Mouse (Mus musculus) liver, embryonic 15.5 days (tissue): ENCODE measurements around the gene Bpifc. TPM values are rescaled to one million over a fixed set of nuclear protein-coding genes. Genes with fewer than 3 reads are reported as not detected.

Experiments used
- ATAC-seq: fragments of 200-750 bp; cut with Nextera tagmentation; 2 replicates; pipeline ENCODE4 v1.8.0; 2017; ENCODE audit warnings: moderate number of reproducible peaks, mild to moderate bottlenecking, moderate library complexity; ENCODE audit not compliant: insufficient read depth
- H3K27ac ChIP-seq: fragments of 300-500 bp; sonication (generic); replicated peaks from 2 replicates; pipeline ENCODE4 v1.5.1; 2015; ENCODE audit warnings: mild to moderate bottlenecking, inconsistent platforms
- H3K27me3 ChIP-seq: fragments of 300-500 bp; sonication (generic); 2 replicates; pipeline ENCODE4 v1.6.1; 2015; ENCODE audit warnings: mild to moderate bottlenecking, inconsistent platforms
- H3K36me3 ChIP-seq: fragments of 300-500 bp; sonication (generic); replicated peaks from 2 replicates; pipeline ENCODE4 v1.6.1; 2015; ENCODE audit warnings: moderate library complexity, mild to moderate bottlenecking, inconsistent platforms
- H3K4me1 ChIP-seq: fragments of 300-500 bp; sonication (generic); replicated peaks from 2 replicates; pipeline ENCODE4 v1.6.1; 2015; ENCODE audit warnings: inconsistent platforms
- H3K4me2 ChIP-seq: fragments of 300-500 bp; sonication (generic); 2 replicates; pipeline ENCODE4 v1.6.1; 2015; ENCODE audit warnings: moderate library complexity, mild to moderate bottlenecking, inconsistent platforms
- H3K4me3 ChIP-seq: fragments of 300-500 bp; sonication (generic); replicated peaks from 2 replicates; pipeline ENCODE4 v1.5.1; 2015; ENCODE audit warnings: mild to moderate bottlenecking, inconsistent platforms
- H3K9ac ChIP-seq: fragments of 300-500 bp; sonication (generic); 2 replicates; pipeline ENCODE4 v1.6.1; 2015; ENCODE audit warnings: moderate library complexity, mild to moderate bottlenecking, inconsistent platforms
- H3K9me3 ChIP-seq: fragments of 300-500 bp; sonication (generic); replicated peaks from 2 replicates; pipeline ENCODE4 v1.6.1; 2016; ENCODE audit warnings: inconsistent platforms
- WGBS: fragments of 180-500 bp; shearing (Covaris S2); methylation state at CpG from one replicate; pipeline ENCODE4 v1.1.7; 2015; ENCODE audit warnings: mixed read lengths; ENCODE audit not compliant: insufficient replicate concordance; 5-methylcytosine and 5-hydroxymethylcytosine counted together
- polyA plus RNA-seq: library from polyadenylated mRNA; unstranded; fragments of >200 nt; fragmentation: Nextera tagmentation; extraction: Ambion mirVana; gene quantifications from 2 replicates; pipeline ENCODE4 v1.2.1, GENCODE M21; 2015

The Bpifc gene
- polyA plus RNA-seq, 1 experiment from 2014 or later = 0.03 TPM

- H3K9ac ChIP-seq = no peak overlapping the region
- H3K27me3 ChIP-seq = peaks cover 4% of the 10 kb centered on the region; the same call in 1 of the 2 replicates
- H3K36me3 ChIP-seq = no peaks in the 10 kb centered on the region
- H3K4me2 ChIP-seq = no peak overlapping the region
- no peaks in the 10 kb centered on the region for H3K4me1 ChIP-seq
- no peak for ATAC-seq
- WGBS = 35% methylated on average over 8 of the region's 8 CpGs
- no peaks in the 10 kb centered on the region for H3K9me3 ChIP-seq
- no peak overlapping the region for H3K27ac ChIP-seq
- H3K4me3 ChIP-seq = no peak overlapping the region
Observed at GRCm38 (mm10) chr10:85969894-85970620, 41.6 kb downstream of the Bpifc start.

GRCm38 (mm10) chr10:85968731-85969130, 43.0 kb downstream of the Bpifc start:
- Histone ChIP-seq H3K27me3 (peaks cover 4% of the 10 kb centered on the region; the same call in 1 of the 2 replicates), H3K4me2 (no peak overlapping the region), H3K9ac (no peak overlapping the region), H3K27ac (no peak overlapping the region), H3K36me3 (no peaks in the 10 kb centered on the region), H3K4me3 (no peak overlapping the region), H3K9me3 (no peaks in the 10 kb centered on the region), H3K4me1 (no peaks in the 10 kb centered on the region)
- no peak for ATAC-seq
- 28% methylated on average over 2 of the region's 2 CpGs for WGBS

- WGBS = 13% methylated on average over 7 of the region's 7 CpGs
- H3K4me3 ChIP-seq = no peak overlapping the region
- no peak overlapping the region for H3K4me2 ChIP-seq
- no peaks in the 10 kb centered on the region for H3K36me3 ChIP-seq
- no peak overlapping the region for H3K9ac ChIP-seq
- ATAC-seq = no peak
- peaks cover 4% of the 10 kb centered on the region; the same call in 1 of the 2 replicates for H3K27me3 ChIP-seq
- H3K9me3 ChIP-seq = no peaks in the 10 kb centered on the region
- no peak overlapping the region for H3K27ac ChIP-seq
- H3K4me1 ChIP-seq = no peaks in the 10 kb centered on the region
Observed at GRCm38 (mm10) chr10:85968157-85968634, 43.5 kb downstream of the Bpifc start.

GRCm38 (mm10) chr10:85967411-85968156, 44.1 kb downstream of the Bpifc start:
- Histone ChIP-seq H3K36me3 (no peaks in the 10 kb centered on the region), H3K27me3 (peaks cover 4% of the 10 kb centered on the region; the same call in 1 of the 2 replicates), H3K9ac (no peak overlapping the region), H3K4me3 (no peak overlapping the region), H3K27ac (no peak overlapping the region), H3K4me2 (no peak overlapping the region), H3K9me3 (no peaks in the 10 kb centered on the region), H3K4me1 (no peaks in the 10 kb centered on the region)
- 58% methylated on average over 17 of the region's 17 CpGs for WGBS
- ATAC-seq = no peak

GRCm38 (mm10) chr10:85966476-85966875, 45.2 kb downstream of the Bpifc start:
- Histone ChIP-seq H3K9ac (no peak overlapping the region), H3K4me2 (no peak overlapping the region), H3K27ac (no peak overlapping the region), H3K9me3 (no peaks in the 10 kb centered on the region), H3K27me3 (peaks cover 4% of the 10 kb centered on the region; the same call in 1 of the 2 replicates), H3K4me3 (no peak overlapping the region), H3K4me1 (no peaks in the 10 kb centered on the region), H3K36me3 (no peaks in the 10 kb centered on the region)
- no peak for ATAC-seq
- WGBS = 50% methylated on average over 2 of the region's 2 CpGs

GRCm38 (mm10) chr10:85964316-85964715, 47.4 kb downstream of the Bpifc start:
- Histone ChIP-seq H3K4me3 (no peak overlapping the region), H3K9ac (no peak overlapping the region), H3K9me3 (no peaks in the 10 kb centered on the region), H3K4me1 (no peaks in the 10 kb centered on the region), H3K4me2 (no peak overlapping the region), H3K27ac (no peak overlapping the region), H3K27me3 (peaks cover 12% of the 10 kb centered on the region; the same call in 1 of the 2 replicates), H3K36me3 (no peaks in the 10 kb centered on the region)
- WGBS = 66% methylated on average over 7 of the region's 7 CpGs
- no peak for ATAC-seq

DNA sequence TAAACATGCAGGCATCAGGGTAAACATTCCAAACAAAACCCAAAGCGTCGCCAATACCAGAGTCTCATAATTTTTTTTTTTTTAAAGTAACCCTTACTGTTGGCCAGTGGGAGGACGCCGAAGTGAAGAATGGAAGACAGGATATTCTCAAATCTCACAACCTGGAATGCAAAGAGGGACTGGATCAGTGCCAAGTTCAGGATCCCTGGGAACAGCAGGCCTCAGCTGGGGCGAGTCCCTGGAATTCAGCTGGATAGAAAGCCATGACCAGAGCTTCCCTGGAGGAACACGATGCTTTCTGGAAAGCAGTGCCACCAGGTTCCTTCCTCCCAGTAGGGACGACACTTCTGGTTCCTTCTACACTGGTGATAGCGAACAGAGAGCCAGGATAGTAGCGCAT, 48.8 kb downstream of the Bpifc start:
- Histone ChIP-seq H3K36me3 (no peaks in the 10 kb centered on the region), H3K4me1 (peaks cover 3% of the 10 kb centered on the region; the same call in 1 of the 2 replicates), H3K27me3 (peaks cover 12% of the 10 kb centered on the region; the same call in 1 of the 2 replicates), H3K9me3 (no peaks in the 10 kb centered on the region), H3K4me2 (no peak overlapping the region), H3K4me3 (no peak overlapping the region), H3K27ac (no peak overlapping the region), H3K9ac (no peak overlapping the region)
- ATAC-seq = no peak
- 62% methylated on average over 9 of the region's 9 CpGs for WGBS

DNA sequence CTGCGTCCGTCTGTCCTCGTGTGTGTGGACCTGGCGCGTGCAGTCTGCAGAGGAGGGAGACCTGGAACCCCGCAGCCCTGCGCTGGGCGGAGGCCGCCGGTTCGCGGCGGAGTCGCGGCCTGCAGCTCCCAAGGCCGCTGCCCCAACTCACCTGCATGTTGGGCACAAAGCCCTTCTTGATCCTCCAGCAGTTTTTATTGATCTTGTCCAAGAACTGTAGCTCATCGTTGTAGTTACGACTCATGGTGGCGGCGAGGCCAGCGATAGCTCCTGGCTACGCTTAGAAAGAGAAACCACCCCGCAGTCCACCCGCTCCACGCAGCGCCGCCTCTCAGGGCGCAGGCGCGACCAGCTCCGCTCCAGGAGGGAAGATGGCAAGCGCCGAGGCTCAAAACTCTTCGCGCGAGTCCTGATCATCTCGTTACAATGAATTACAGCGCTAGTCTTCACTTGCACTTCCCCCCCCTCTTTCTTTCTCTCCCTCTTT, 54.2 kb downstream of the Bpifc start, which contains the start of gene Rtcb:
Gene Rtcb, minus strand, starts transcription at position 360 of the 487 bp plus-strand sequence.
- peak within 1 kb of the TSS; percentile 85 for H3K9ac ChIP-seq
- no peaks in the 10 kb centered on the region for H3K9me3 ChIP-seq
- peak within 1 kb of the TSS; percentile 67 for H3K27ac ChIP-seq
- H3K4me3 ChIP-seq = peak within 1 kb of the TSS; percentile 93
- peaks cover 31% of the 10 kb centered on the region for H3K36me3 ChIP-seq
- H3K4me1 ChIP-seq = peaks cover 10% of the 10 kb centered on the region
- under 1% methylated on average over 38 of the region's 38 CpGs for WGBS
- peaks cover 8% of the 10 kb centered on the region; the same call in 1 of the 2 replicates for H3K27me3 ChIP-seq
- H3K4me2 ChIP-seq = peak within 1 kb of the TSS; percentile 82
- peak; percentile 96 for ATAC-seq

GRCm38 (mm10) chr10:85956871-85957419, 54.8 kb downstream of the Bpifc start:
- H3K36me3 ChIP-seq = peaks cover 36% of the 10 kb centered on the region
- peaks cover 10% of the 10 kb centered on the region for H3K4me1 ChIP-seq
- WGBS = 3% methylated on average over 20 of the region's 20 CpGs
- H3K4me2 ChIP-seq = peak overlapping the region; percentile 82
- peak overlapping the region; percentile 85 for H3K9ac ChIP-seq
- peaks cover 8% of the 10 kb centered on the region; the same call in 1 of the 2 replicates for H3K27me3 ChIP-seq
- H3K4me3 ChIP-seq = peak overlapping the region; percentile 93
- ATAC-seq = no peak
- H3K27ac ChIP-seq = peak overlapping the region; percentile 67
- no peaks in the 10 kb centered on the region for H3K9me3 ChIP-seq

- Histone ChIP-seq H3K4me2 (no peak overlapping the region), H3K9me3 (no peaks in the 10 kb centered on the region), H3K9ac (no peak overlapping the region), H3K4me3 (no peak overlapping the region), H3K4me1 (peaks cover 10% of the 10 kb centered on the region), H3K36me3 (peaks cover 59% of the 10 kb centered on the region), H3K27ac (no peak overlapping the region), H3K27me3 (no peaks in the 10 kb centered on the region)
- no peak for ATAC-seq
- WGBS = 75% methylated on average over 2 of the region's 2 CpGs
Observed at GRCm38 (mm10) chr10:85954429-85954828, 57.3 kb downstream of the Bpifc start.

GRCm38 (mm10) chr10:85953401-85953800, 58.3 kb downstream of the Bpifc start:
- Histone ChIP-seq H3K36me3 (peaks cover 70% of the 10 kb centered on the region), H3K27ac (no peak overlapping the region), H3K27me3 (no peaks in the 10 kb centered on the region), H3K9me3 (no peaks in the 10 kb centered on the region), H3K4me1 (peaks cover 9% of the 10 kb centered on the region), H3K9ac (no peak overlapping the region), H3K4me2 (no peak overlapping the region), H3K4me3 (no peak overlapping the region)
- WGBS = 67% methylated on average over 3 of the region's 3 CpGs
- no peak for ATAC-seq
